8 mouse cellular contexts compared by ENCODE assay signal in the genomic region with DNA sequence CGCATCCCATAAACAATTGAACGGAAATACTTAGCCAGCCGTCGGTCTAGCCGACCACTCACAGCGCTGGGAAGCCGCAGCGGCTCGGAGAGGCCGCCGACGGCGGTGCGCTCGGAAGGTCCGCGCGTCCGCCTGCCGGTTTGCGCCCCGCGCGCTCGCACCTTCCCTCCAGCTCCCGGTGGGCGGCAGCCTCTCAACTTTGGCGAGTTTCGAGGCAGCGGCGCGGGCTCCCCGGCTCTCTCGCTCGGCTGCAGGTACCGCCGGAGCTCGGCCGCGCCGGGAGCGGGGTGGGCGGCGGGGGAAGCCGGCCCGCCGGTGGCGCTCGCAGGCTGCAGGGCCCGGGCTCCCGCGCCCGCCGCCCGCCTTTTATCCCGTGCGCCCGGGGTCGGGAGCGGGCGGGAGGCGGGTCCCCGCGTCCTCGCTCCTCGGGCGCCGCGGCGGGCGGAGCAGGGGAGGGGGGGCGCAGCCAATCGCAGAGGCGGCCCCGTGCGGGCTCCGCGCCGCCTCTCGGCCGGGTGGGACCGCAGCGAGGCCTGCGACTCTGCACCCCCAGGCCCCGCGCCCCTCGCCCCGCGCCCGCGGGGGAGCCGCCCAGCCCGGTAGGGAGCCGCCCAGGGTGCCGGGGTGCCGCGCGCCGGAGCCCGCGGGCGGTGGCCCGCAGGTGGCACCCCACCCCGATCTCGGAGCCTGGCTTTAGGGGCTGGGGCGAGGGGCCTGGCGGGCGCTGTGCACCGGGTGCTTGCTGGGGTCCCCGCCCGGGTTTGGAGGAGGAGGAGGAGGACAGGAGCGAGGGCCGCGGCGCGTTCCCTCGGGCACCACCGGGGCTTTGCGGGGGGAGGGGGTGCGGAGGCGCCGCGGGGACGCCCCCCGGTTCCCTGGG. TPM values are rescaled to one million over a fixed set of nuclear protein-coding genes. Genes with fewer than 3 reads are reported as not detected.
A peak's percentile ranks its signal among the peaks of the same experiment; 100 is the strongest.
DNase-seq lines count a peak whose midpoint lies in the region; ATAC-seq and TF ChIP-seq lines count a peak whose summit lies in the region.

Gene Pced1b, plus strand, starts transcription at position 197 of the 880 bp plus-strand sequence.
Gene Amigo2, minus strand, starts transcription at position 377 of the 880 bp plus-strand sequence.

- H3K4me1 ChIP-seq in ES-E14 (ENCODE audit: control insufficient read depth in 2 of 2, insufficient read depth in 2 of 2, low read length in 2 of 2, poor library complexity in 1 of 2): no peaks in the 10 kb centered on the region
- H3K4me1 ChIP-seq in brown adipose tissue, adult 24 weeks (ENCODE audit: control insufficient read depth, insufficient read depth, insufficient read length, low read length): no peaks in the 10 kb centered on the region
- H3K4me1 ChIP-seq in hindbrain, embryonic 16.5 days (ENCODE audit: control insufficient read depth, insufficient read depth, low read depth, low read length): peaks cover 13% of the 10 kb centered on the region

- H3K36me3 ChIP-seq in ES-E14 (ENCODE audit: control insufficient read depth, insufficient read depth, low read length, poor library complexity, severe bottlenecking): no peaks in the 10 kb centered on the region
- H3K36me3 ChIP-seq in hindbrain, embryonic 16.5 days (ENCODE audit: control insufficient read depth, insufficient read depth, low read length): no peaks in the 10 kb centered on the region

- WGBS in hindbrain, embryonic 16.5 days: under 1% methylated on average over 53 of the region's 125 CpGs

- intact Hi-C loops in left cerebral cortex, postnatal 14 days (cut with DNase I): loop anchor here (10.0 kb wide), 1 partner anchor 338 kb away; no protein-coding TSS in a partner anchor

- H3K27ac ChIP-seq in ES-E14 (ENCODE audit: insufficient read depth, low read depth, low read length, poor library complexity, severe bottlenecking): no peak within 1 kb of the TSS; the same call in 1 of the 2 replicates
- H3K27ac ChIP-seq in brown adipose tissue, adult 24 weeks (replicated peaks; ENCODE audit: low read depth, low read length): peak within 1 kb of the TSS; percentile 46
- peak within 1 kb of the TSS; percentile 88 for H3K27ac ChIP-seq in hindbrain, embryonic 16.5 days (ENCODE audit: low read depth, low read length)

- no peak for DNase-seq in ES-E14 (ENCODE audit: low read depth, low spot score)
- DNase-seq in gastrocnemius, adult 18-20 months (ENCODE audit: low spot score): peak; percentile 28
- DNase-seq in left cerebral cortex, postnatal 14 days (ENCODE audit: low spot score in 2 of 2): peak; percentile 12 to 44
- peak; percentile 52 for DNase-seq in right cerebral cortex, postnatal 14 days
- DNase-seq in urinary bladder, postnatal 36 days (ENCODE audit: low spot score in 2 of 2): peak; percentile 54 to 57

- peaks cover 2% of the 10 kb centered on the region; the same call in 1 of the 2 replicates for H3K27me3 ChIP-seq in hindbrain, embryonic 16.5 days (replicated peaks; ENCODE audit: control insufficient read depth, insufficient read depth, low read length)

- H3K4me3 ChIP-seq in ES-E14 (ENCODE audit: insufficient read depth in 1 of 2, low read depth in 1 of 2, low read length in 2 of 2, poor library complexity in 1 of 2, severe bottlenecking in 1 of 2): peak within 1 kb of the TSS; percentile 67 to 88
- H3K4me3 ChIP-seq in brown adipose tissue, adult 24 weeks (ENCODE audit: insufficient read depth, low read depth, low read length): peak within 1 kb of the TSS; percentile 63
- H3K4me3 ChIP-seq in hindbrain, embryonic 16.5 days (ENCODE audit: low read length): peak within 1 kb of the TSS; percentile 78

- peak; percentile 96 for ATAC-seq in hindbrain, embryonic 16.5 days
- peak; percentile 45 for ATAC-seq in megakaryocyte, adult 5-6 weeks (ENCODE audit: poor library complexity, severe bottlenecking)

- in situ Hi-C loops in ES-E14 (cut with MboI; ENCODE audit: low sequenced_read_pairs in 2 of 2, unreplicated experiment in 2 of 2): no loop called here

- peak within 1 kb of the TSS; percentile 80 for H3K4me2 ChIP-seq in hindbrain, embryonic 16.5 days (ENCODE audit: low read length)

- H3K9ac ChIP-seq in ES-E14 (ENCODE audit: insufficient read depth, low read depth, low read length, poor library complexity, severe bottlenecking): peak within 1 kb of the TSS; percentile 81
- peak within 1 kb of the TSS; percentile 93 for H3K9ac ChIP-seq in hindbrain, embryonic 16.5 days (ENCODE audit: low read depth, low read length)

- H3K9me3 ChIP-seq in ES-E14 (ENCODE audit: control insufficient read depth, insufficient read depth, low read depth, low read length): no peaks in the 10 kb centered on the region
- no peaks in the 10 kb centered on the region for H3K9me3 ChIP-seq in hindbrain, embryonic 16.5 days (ENCODE audit: control insufficient read depth, low read length)

TF ChIP-seq in ES-E14, 5 proteins besides CTCF, POLR2A, EP300 and RAD21:
- TF ChIP-seq ZNF384 (IDR thresholded peaks at IDR 0.05; ENCODE audit: low read depth, low read length) (no peak), HCFC1 (IDR thresholded peaks at IDR 0.05; ENCODE audit: borderline replicate concordance, insufficient read depth, low read length) (no peak), MAFK (IDR thresholded peaks at IDR 0.05; ENCODE audit: insufficient read depth, low read depth, low read length) (no peak), CHD2 (IDR thresholded peaks at IDR 0.05; ENCODE audit: low read depth, low read length) (no peak), ZC3H11A (IDR thresholded peaks at IDR 0.05; ENCODE audit: borderline replicate concordance, low read depth, low read length) (no peak)

RNA-seq across cellular contexts. Expression of gene Pced1b, which starts in this region (rescaled TPM):
- 25.5 and 29.0 TPM in 2 replicates for total RNA-seq in ES-E14 (2012; rRNA removed)
- 1.5 and 1.9 TPM in 2 replicates for polyA plus RNA-seq in brown adipose tissue, adult 24 weeks (2012; ENCODE audit: insufficient read depth, insufficient read length, missing spikeins)
- total RNA-seq in gastrocnemius, adult 18-20 months (2021): 1 to 10 TPM in 1 of 2 experiments, under 1 TPM in 1; 0.88 to 1.2 TPM
- 4.5 and 4.9 TPM in 2 replicates for polyA plus RNA-seq in hindbrain, embryonic 16.5 days (2015; fragmentation: Nextera tagmentation; extraction: Ambion mirVana)
- 1 to 10 TPM; 5.9 to 6.1 TPM for total RNA-seq in left cerebral cortex, postnatal 14 days (2021)
- 20.1 and 23.2 TPM in 2 replicates for total RNA-seq in megakaryocyte, adult 5-6 weeks (2015)
- 3.2 and 5.8 TPM in 2 replicates for total RNA-seq in megakaryocyte, adult 5-6 weeks (2017)

RNA-seq across cellular contexts. Expression of gene Amigo2, which starts in this region (rescaled TPM):
- total RNA-seq in ES-E14 (2012; rRNA removed): 7.2 and 8.5 TPM in 2 replicates
- 1.1 and 2.4 TPM in 2 replicates for polyA plus RNA-seq in brown adipose tissue, adult 24 weeks (2012; ENCODE audit: insufficient read depth, insufficient read length, missing spikeins)
- total RNA-seq in gastrocnemius, adult 18-20 months (2021): 1 to 10 TPM; 1.3 to 2.1 TPM
- polyA plus RNA-seq in hindbrain, embryonic 16.5 days (2015; fragmentation: Nextera tagmentation; extraction: Ambion mirVana): 10.8 and 11.3 TPM in 2 replicates
- total RNA-seq in left cerebral cortex, postnatal 14 days (2021): 1 to 10 TPM; 5.9 to 6.8 TPM
- 0.27 and 0.84 TPM in 2 replicates for total RNA-seq in megakaryocyte, adult 5-6 weeks (2015)
- total RNA-seq in megakaryocyte, adult 5-6 weeks (2017): 0.07 TPM in 1 of 2 replicates, not detected in the other
